In genomic region chr9:23254237-23255214, GRCm38 (mm10) we compare ENCODE assay signal across 9 mouse cellular contexts. TPM values are rescaled to one million over a fixed set of nuclear protein-coding genes. Genes with fewer than 3 reads are reported as not detected.
DNase-seq lines count a peak whose midpoint lies in the region; ATAC-seq and TF ChIP-seq lines count a peak whose summit lies in the region.
"Had no signal": no experiment of that assay in that cellular context is flagged by ENCODE, and none has a peak within 500 bp of the region (broad histone marks: within the 10 kb centered on the region; RNA-seq: fewer than 3 reads in every experiment).

No protein-coding gene starts in this region.

- no peak for DNase-seq in heart, postnatal 4 days
- no peak for DNase-seq in hindbrain, embryonic 10.5 days (ENCODE audit: low spot score)
- DNase-seq in midbrain, embryonic 14.5 days: peak; percentile 72
- DNase-seq in thymus, adult 2 months: no peak
- DNase-seq in adrenal gland, adult 18-20 months (ENCODE audit: low spot score in 2 of 2): no peak
- no peak for DNase-seq in kidney, adult 2 months

- no peak for ATAC-seq in heart, embryonic 12.5 days (ENCODE audit: insufficient number of reproducible peaks, low FRiP score)
- ATAC-seq in midbrain, embryonic 14.5 days (ENCODE audit: low FRiP score, low TSS enrichment): peak; percentile 49; the same call in 1 of the 2 replicates

- peak overlapping the region; percentile 63 for H3K4me2 ChIP-seq in heart, embryonic 12.5 days
- peak overlapping the region; percentile 62 for H3K4me2 ChIP-seq in midbrain, embryonic 14.5 days (ENCODE audit: low read length)

- no peaks in the 10 kb centered on the region for H3K9me3 ChIP-seq in heart, embryonic 12.5 days (replicated peaks)
- 0 out of 2 replicates have a peak, but pooled peaks cover 3% of the 10 kb centered on the region for H3K9me3 ChIP-seq in hindbrain, embryonic 10.5 days
- H3K9me3 ChIP-seq in midbrain, embryonic 14.5 days (ENCODE audit: control insufficient read depth, low read length): peaks cover 3% of the 10 kb centered on the region; the same call in 1 of the 2 replicates

- no peak overlapping the region for H3K27ac ChIP-seq in heart, embryonic 12.5 days (ENCODE audit: poor library complexity, severe bottlenecking)
- 0 out of 2 replicates have a peak overlapping the region, but pooled peaks have one; percentile 8 for H3K27ac ChIP-seq in brown adipose tissue, adult 24 weeks (replicated peaks; ENCODE audit: low read depth, low read length)
- no peak overlapping the region for H3K27ac ChIP-seq in hindbrain, embryonic 10.5 days
- H3K27ac ChIP-seq in midbrain, embryonic 14.5 days (replicated peaks; ENCODE audit: low read depth, low read length): no peak overlapping the region
- H3K27ac ChIP-seq in thymus, adult 2 months (ENCODE audit: control insufficient read depth, insufficient read depth, low read length): no peak overlapping the region
- no peak overlapping the region for H3K27ac ChIP-seq in kidney, adult 2 months (ENCODE audit: insufficient read depth, low read depth, low read length)
- H3K27ac ChIP-seq: liver, embryonic 14.5 days had no signal

- H3K9ac ChIP-seq in heart, embryonic 12.5 days: peak overlapping the region; percentile 22; the same call in 1 of the 2 replicates
- H3K9ac ChIP-seq in midbrain, embryonic 14.5 days (replicated peaks; ENCODE audit: low read length): peak overlapping the region; percentile 51
- H3K9ac ChIP-seq: liver, embryonic 14.5 days had no signal

- H3K36me3 ChIP-seq in heart, embryonic 12.5 days: no peaks in the 10 kb centered on the region
- no peaks in the 10 kb centered on the region for H3K36me3 ChIP-seq in hindbrain, embryonic 10.5 days
- no peaks in the 10 kb centered on the region for H3K36me3 ChIP-seq in midbrain, embryonic 14.5 days (ENCODE audit: control insufficient read depth, insufficient read depth, low read length)
- no peaks in the 10 kb centered on the region for H3K36me3 ChIP-seq in thymus, adult 2 months (ENCODE audit: control insufficient read depth, insufficient read depth, low read length)
- no peaks in the 10 kb centered on the region for H3K36me3 ChIP-seq in kidney, adult 2 months (ENCODE audit: control insufficient read depth, insufficient read depth, low read length)

- TF ChIP-seq CTCF in thymus, adult 2 months (IDR thresholded peaks at IDR 0.05; ENCODE audit: borderline replicate concordance, control insufficient read depth, extremely low read depth, insufficient read depth, low read length, poor library complexity): no peak
- TF ChIP-seq CTCF in kidney, adult 2 months (conservative IDR thresholded peaks at IDR 0.05; ENCODE audit: insufficient read depth, insufficient read length, low read depth, low read length): no peak

- WGBS in heart, embryonic 12.5 days: 49% methylated on average over 37 of the region's 37 CpGs
- 38% methylated on average over 37 of the region's 37 CpGs for WGBS in hindbrain, embryonic 10.5 days
- WGBS in midbrain, embryonic 14.5 days: 29% methylated on average over 37 of the region's 37 CpGs
- 80% methylated on average over 37 of the region's 37 CpGs for WGBS in thymus, adult 2 months
- WGBS in kidney, adult 2 months: 45% methylated on average over 37 of the region's 37 CpGs

- no peaks in the 10 kb centered on the region for H3K27me3 ChIP-seq in heart, embryonic 12.5 days (replicated peaks)
- H3K27me3 ChIP-seq in hindbrain, embryonic 10.5 days (ENCODE audit: insufficient read depth, poor library complexity, severe bottlenecking): peaks cover 33% of the 10 kb centered on the region
- H3K27me3 ChIP-seq in midbrain, embryonic 14.5 days (ENCODE audit: control insufficient read depth, insufficient read depth, low read length): no peaks in the 10 kb centered on the region
- no peaks in the 10 kb centered on the region for H3K27me3 ChIP-seq in thymus, adult 2 months (ENCODE audit: control insufficient read depth, insufficient read depth, low read length)
- no peaks in the 10 kb centered on the region for H3K27me3 ChIP-seq in kidney, adult 2 months (replicated peaks; ENCODE audit: control insufficient read depth, insufficient read depth, low read length)

- H3K4me1 ChIP-seq in heart, embryonic 12.5 days (replicated peaks): peaks cover 8% of the 10 kb centered on the region
- H3K4me1 ChIP-seq in brown adipose tissue, adult 24 weeks (ENCODE audit: control insufficient read depth, insufficient read depth, insufficient read length, low read length): peaks cover 17% of the 10 kb centered on the region
- peaks cover 24% of the 10 kb centered on the region for H3K4me1 ChIP-seq in hindbrain, embryonic 10.5 days (replicated peaks)
- H3K4me1 ChIP-seq in midbrain, embryonic 14.5 days (ENCODE audit: control insufficient read depth, insufficient read depth, low read length): peaks cover 4% of the 10 kb centered on the region; the same call in 1 of the 2 replicates
- no peaks in the 10 kb centered on the region for H3K4me1 ChIP-seq in thymus, adult 2 months (replicated peaks; ENCODE audit: control insufficient read depth, insufficient read depth, low read length)
- no peaks in the 10 kb centered on the region for H3K4me1 ChIP-seq in kidney, adult 2 months (ENCODE audit: control insufficient read depth, insufficient read depth, low read length)

- peak overlapping the region; percentile 20 for H3K4me3 ChIP-seq in heart, embryonic 12.5 days
- peak overlapping the region; percentile 21 for H3K4me3 ChIP-seq in brown adipose tissue, adult 24 weeks (ENCODE audit: insufficient read depth, low read depth, low read length)
- peak overlapping the region; percentile 46 for H3K4me3 ChIP-seq in hindbrain, embryonic 10.5 days
- peak overlapping the region; percentile 30 for H3K4me3 ChIP-seq in midbrain, embryonic 14.5 days (replicated peaks; ENCODE audit: low read depth, low read length)
- no peak overlapping the region for H3K4me3 ChIP-seq in thymus, adult 2 months (ENCODE audit: control insufficient read depth, insufficient read depth, low read length)
- H3K4me3 ChIP-seq in kidney, adult 2 months (ENCODE audit: insufficient read depth, low read depth, low read length): no peak overlapping the region

- TF ChIP-seq POLR2A in thymus, adult 2 months (IDR thresholded peaks at IDR 0.05; ENCODE audit: control insufficient read depth, extremely low read depth, insufficient read depth, low read length, poor library complexity): no peak
- no peak for TF ChIP-seq POLR2A in kidney, adult 2 months (IDR thresholded peaks at IDR 0.05; ENCODE audit: low read depth, low read length)

RNA-seq across cellular contexts. Expression of gene Bmper, which starts 31.6 kb away (rescaled TPM):
- 12.3 and 12.4 TPM in 2 replicates for polyA plus RNA-seq in heart, embryonic 12.5 days (2016; fragmentation: Nextera tagmentation; extraction: Ambion mirVana)
- 1 to 10 TPM; 3.2 to 3.3 TPM for total RNA-seq in heart, postnatal 4 days (2021)
- 2.9 and 7.2 TPM in 2 replicates for polyA plus RNA-seq in brown adipose tissue, adult 24 weeks (2012; ENCODE audit: insufficient read depth, insufficient read length, missing spikeins)
- 1.6 and 3.1 TPM in 2 replicates for polyA plus RNA-seq in hindbrain, embryonic 10.5 days (2016; fragmentation: Nextera tagmentation; extraction: Ambion mirVana)
- polyA plus RNA-seq in midbrain, embryonic 14.5 days (2014; fragmentation: Nextera tagmentation; extraction: Ambion mirVana): 4.9 and 5.3 TPM in 2 replicates
- 0.18 and 0.40 TPM in 2 replicates for polyA plus RNA-seq in thymus, adult 2 months (2012; rRNA removed)
- 1 to 10 TPM; 1.0 to 2.2 TPM for total RNA-seq in adrenal gland, adult 18-20 months (2021)
- polyA plus RNA-seq in kidney, adult 2 months (2012; rRNA removed): 0.27 and 0.30 TPM in 2 replicates

Comparison
In these comparisons a context has a peak if more than half of its experiments do, and no peak if none do; other contexts are left out.
1. H3K4me3 ChIP-seq: peak in heart, embryonic 12.5 days (single experiment), brown adipose tissue, adult 24 weeks (single experiment), hindbrain, embryonic 10.5 days (single experiment) and midbrain, embryonic 14.5 days (single experiment); none in thymus, adult 2 months (single experiment) and kidney, adult 2 months (single experiment).